In genomic region chr15:78755226-78755625, GRCm38 (mm10) we compare ENCODE assay signal across 21 mouse cellular contexts. TPM values are rescaled to one million over a fixed set of nuclear protein-coding genes. Genes with fewer than 3 reads are reported as not detected.
DNase-seq lines count a peak whose midpoint lies in the region; ATAC-seq lines count a peak whose summit lies in the region.
"Had no signal": no experiment of that assay in that cellular context is flagged by ENCODE, and none has a peak within 500 bp of the region (broad histone marks: within the 10 kb centered on the region; RNA-seq: fewer than 3 reads in every experiment).

No protein-coding gene starts in this region.

- no peaks in the 10 kb centered on the region for H3K36me3 ChIP-seq in neural tube, embryonic 11.5 days (ENCODE audit: control insufficient read depth, insufficient read depth, low read length)
- no peaks in the 10 kb centered on the region for H3K36me3 ChIP-seq in neural tube, embryonic 15.5 days
- H3K36me3 ChIP-seq: hindbrain, embryonic 15.5 days; liver, embryonic 12.5 days had no signal

- H3K4me3 ChIP-seq in neural tube, embryonic 11.5 days (ENCODE audit: low read depth, low read length), result no peak overlapping the region
- no peak overlapping the region for H3K4me3 ChIP-seq in neural tube, embryonic 15.5 days (replicated peaks)
- H3K4me3 ChIP-seq: hindbrain, embryonic 15.5 days; liver, embryonic 12.5 days had no signal

- H3K27ac ChIP-seq in neural tube, embryonic 11.5 days (ENCODE audit: low read depth, low read length), result 0 out of 2 replicates have a peak overlapping the region, but pooled peaks have one; percentile 1
- H3K27ac ChIP-seq in neural tube, embryonic 15.5 days (replicated peaks), result no peak overlapping the region
- H3K27ac ChIP-seq: hindbrain, embryonic 15.5 days; liver, embryonic 12.5 days had no signal

- H3K9ac ChIP-seq in neural tube, embryonic 11.5 days (ENCODE audit: low read length), result no peak overlapping the region
- no peak overlapping the region for H3K9ac ChIP-seq in neural tube, embryonic 15.5 days (replicated peaks)
- H3K9ac ChIP-seq: hindbrain, embryonic 15.5 days; liver, embryonic 12.5 days; lung, embryonic 14.5 days had no signal

- H3K9me3 ChIP-seq in neural tube, embryonic 11.5 days (ENCODE audit: control insufficient read depth, low read length), result no peaks in the 10 kb centered on the region
- no peaks in the 10 kb centered on the region for H3K9me3 ChIP-seq in neural tube, embryonic 15.5 days (replicated peaks)
- H3K9me3 ChIP-seq: hindbrain, embryonic 15.5 days; liver, embryonic 12.5 days had no signal

- peak; percentile 54 for DNase-seq in adrenal gland, postnatal 10 days
- DNase-seq in adrenal gland, adult 18-20 months (ENCODE audit: low spot score in 2 of 2), result no peak
- peak; percentile 29 for DNase-seq in kidney, adult 18-20 months
- no peak for DNase-seq in kidney, adult 11 months
- DNase-seq in neural tube, embryonic 11.5 days (ENCODE audit: low spot score), result no peak
- DNase-seq in right cerebral cortex, adult 2 months (ENCODE audit: low spot score in 2 of 2), result no peak
- DNase-seq in layer of hippocampus, adult 9-10 months (ENCODE audit: low spot score), result no peak
- DNase-seq: cerebellum, adult 9-11 months; gastrocnemius, postnatal 10 days; heart, adult 18-20 months; left cerebral cortex, postnatal 4 days; lung, embryonic 14.5 days; lung, postnatal 4 days; right cerebral cortex, postnatal 4 days; thymus, postnatal 25 days had no signal

- WGBS in neural tube, embryonic 11.5 days, result 78% methylated on average over 3 of the region's 3 CpGs
- WGBS in neural tube, embryonic 15.5 days, result 75% methylated on average over 3 of the region's 3 CpGs

- H3K4me1 ChIP-seq in neural tube, embryonic 11.5 days (ENCODE audit: control insufficient read depth, insufficient read depth, low read length), result no peaks in the 10 kb centered on the region
- peaks cover 16% of the 10 kb centered on the region for H3K4me1 ChIP-seq in neural tube, embryonic 15.5 days

- no peak for ATAC-seq in neural tube, embryonic 11.5 days (ENCODE audit: insufficient read depth, low FRiP score, low TSS enrichment)
- ATAC-seq in neural tube, embryonic 15.5 days (ENCODE audit: low FRiP score), result no peak
- ATAC-seq: liver, embryonic 12.5 days had no signal

- H3K27me3 ChIP-seq in neural tube, embryonic 11.5 days (ENCODE audit: control insufficient read depth, insufficient read depth, low read length), result no peaks in the 10 kb centered on the region
- no peaks in the 10 kb centered on the region for H3K27me3 ChIP-seq in neural tube, embryonic 15.5 days (replicated peaks)
- H3K27me3 ChIP-seq: hindbrain, embryonic 15.5 days; liver, embryonic 12.5 days had no signal

- H3K4me2 ChIP-seq in neural tube, embryonic 11.5 days (ENCODE audit: low read depth), result no peak overlapping the region
- no peak overlapping the region for H3K4me2 ChIP-seq in neural tube, embryonic 15.5 days
- H3K4me2 ChIP-seq: hindbrain, embryonic 15.5 days; liver, embryonic 12.5 days; lung, embryonic 14.5 days had no signal

RNA-seq across cellular contexts. Expression of gene Mfng, which starts 18.0 kb away (rescaled TPM):
- total RNA-seq in adrenal gland, postnatal 10 days (2021), result 10 to 100 TPM; 15.5 to 17.7 TPM
- 10 to 100 TPM; 11.8 to 21.4 TPM for total RNA-seq in adrenal gland, adult 18-20 months (2021)
- 34.1 and 34.9 TPM in 2 replicates for polyA plus RNA-seq in neural tube, embryonic 11.5 days (2014; fragmentation: Nextera tagmentation; extraction: Ambion mirVana)
- polyA plus RNA-seq in neural tube, embryonic 15.5 days (2015; fragmentation: Nextera tagmentation; extraction: Ambion mirVana), result 14.5 and 22.6 TPM in 2 replicates

RNA-seq across cellular contexts. Expression of gene Elfn2, which starts 36.7 kb away (rescaled TPM):
- total RNA-seq in adrenal gland, postnatal 10 days (2021), result 1 to 10 TPM; 2.5 to 2.9 TPM
- 1 to 10 TPM; 1.8 to 3.4 TPM for total RNA-seq in adrenal gland, adult 18-20 months (2021)
- polyA plus RNA-seq in neural tube, embryonic 11.5 days (2014; fragmentation: Nextera tagmentation; extraction: Ambion mirVana), result 0.15 and 0.73 TPM in 2 replicates
- polyA plus RNA-seq in neural tube, embryonic 15.5 days (2015; fragmentation: Nextera tagmentation; extraction: Ambion mirVana), result 9.8 and 10.6 TPM in 2 replicates
- total RNA-seq: neutrophil, adult 5-6 weeks had no signal
- polyA plus RNA-seq: heart, embryonic 14.5 days; liver, embryonic 12.5 days had no signal

RNA-seq across cellular contexts. Expression of gene Card10, which starts 47.6 kb away (rescaled TPM):
- total RNA-seq in adrenal gland, postnatal 10 days (2021), result 10 to 100 TPM; 12.0 to 12.4 TPM
- total RNA-seq in adrenal gland, adult 18-20 months (2021), result 1 to 10 TPM; 5.6 to 8.1 TPM
- polyA plus RNA-seq in neural tube, embryonic 11.5 days (2014; fragmentation: Nextera tagmentation; extraction: Ambion mirVana), result 3.3 and 3.7 TPM in 2 replicates
- 1.9 and 3.7 TPM in 2 replicates for polyA plus RNA-seq in neural tube, embryonic 15.5 days (2015; fragmentation: Nextera tagmentation; extraction: Ambion mirVana)
- total RNA-seq: MEL had no signal

Comparison
In these comparisons a context has a peak if more than half of its experiments do, and no peak if none do; other contexts are left out.
1. DNase-seq: peak in adrenal gland, postnatal 10 days (single experiment) and kidney, adult 18-20 months (single experiment); none in adrenal gland, adult 18-20 months (0 of 2), kidney, adult 11 months (single experiment), neural tube, embryonic 11.5 days (single experiment), right cerebral cortex, adult 2 months (0 of 2) and layer of hippocampus, adult 9-10 months (single experiment).